Mouse (Mus musculus) frontal cortex, adult 2 months (tissue): ENCODE data around the gene C530008M17Rik. TPM values are rescaled to one million over a fixed set of nuclear protein-coding genes. Genes with fewer than 3 reads are reported as not detected.

Experiments used
- DNase-seq, 2 experiments: peaks; one replicate each; pipeline ENCODE4 v3.0.0; 2022; ENCODE audit warnings: low spot score in 1 of 2; ENCODE audit errors: extremely low spot score in 1 of 2
- polyA plus RNA-seq: library from polyadenylated mRNA; depleted of rRNA; stranded (reverse); fragments of >200 nt; gene quantifications from 2 replicates; pipeline ENCODE4 v1.2.3, GENCODE M21; 2012

The C530008M17Rik gene
- polyA plus RNA-seq, 1 experiment = 38.0 TPM

GRCm38 (mm10) chr5:76818807-76819206 is 162.5 kb downstream of the C530008M17Rik start:
- no peak for DNase-seq

DNA sequence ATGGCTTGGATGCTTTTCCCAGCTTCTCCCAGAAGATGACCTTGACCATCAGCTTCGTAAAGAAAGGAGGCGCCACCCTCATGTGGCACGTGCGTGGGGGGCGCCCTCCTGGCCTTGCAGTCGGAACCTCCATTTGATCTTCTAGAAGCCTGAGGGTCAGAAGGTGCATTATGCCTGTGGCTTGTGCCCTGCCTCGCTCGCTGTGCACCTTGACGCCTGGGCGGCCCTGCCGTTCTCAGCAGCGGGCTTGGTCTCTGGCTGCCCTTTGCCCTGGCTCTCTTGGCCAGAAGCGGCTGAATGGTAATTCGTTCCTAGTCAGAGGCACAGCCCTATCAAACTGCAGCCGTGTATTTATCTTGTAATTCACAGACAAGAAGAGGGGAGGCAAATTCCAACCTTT is 165.8 kb downstream of the C530008M17Rik start:
- no peak for DNase-seq

DNA sequence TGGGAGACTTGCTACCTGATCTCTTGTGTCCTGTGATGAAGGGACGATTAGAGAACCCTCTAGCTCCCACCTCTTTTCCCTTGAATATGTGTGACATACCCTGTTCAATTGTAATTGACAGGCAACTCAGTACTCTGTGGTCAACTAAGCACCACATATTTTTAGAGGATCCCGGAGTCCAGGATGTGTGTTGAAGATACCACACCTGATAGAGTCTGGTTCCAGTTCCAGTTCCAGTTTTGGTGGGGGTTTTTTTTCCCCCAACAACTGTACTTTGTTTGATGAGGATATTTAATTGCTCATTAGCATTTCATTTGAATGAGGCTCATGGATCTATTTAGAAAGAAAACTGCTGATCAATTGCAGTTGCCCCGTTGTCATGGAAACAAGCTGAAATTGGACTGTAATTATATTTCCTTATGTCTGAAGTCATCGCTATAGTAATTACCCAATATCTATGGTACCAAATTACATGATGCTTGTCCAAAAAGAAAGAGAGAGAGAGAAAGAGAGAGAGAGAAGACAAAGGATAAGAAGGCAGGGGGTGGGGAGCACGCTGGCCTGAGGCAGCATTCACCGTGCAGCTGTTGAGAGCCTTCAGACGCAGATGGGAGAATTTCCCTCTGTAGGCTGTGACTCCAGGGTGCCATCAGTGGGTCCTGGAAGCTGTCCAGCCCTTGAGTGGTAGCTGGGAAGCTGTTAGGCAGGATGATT is 172.4 kb downstream of the C530008M17Rik start:
- DNase-seq = peak in 1 of 2 experiments; percentile 39

- DNase-seq = no peak
Observed at GRCm38 (mm10) chr5:76832529-76833210, 176.4 kb downstream of the C530008M17Rik start.

- DNase-seq = peak in 1 of 2 experiments; percentile 59
Observed at GRCm38 (mm10) chr5:76837018-76837417, 180.7 kb downstream of the C530008M17Rik start.

GRCm38 (mm10) chr5:76839786-76840185 is 183.5 kb downstream of the C530008M17Rik start:
- no peak for DNase-seq

- no peak for DNase-seq
Observed at GRCm38 (mm10) chr5:76841859-76842258, 185.5 kb downstream of the C530008M17Rik start.

DNA sequence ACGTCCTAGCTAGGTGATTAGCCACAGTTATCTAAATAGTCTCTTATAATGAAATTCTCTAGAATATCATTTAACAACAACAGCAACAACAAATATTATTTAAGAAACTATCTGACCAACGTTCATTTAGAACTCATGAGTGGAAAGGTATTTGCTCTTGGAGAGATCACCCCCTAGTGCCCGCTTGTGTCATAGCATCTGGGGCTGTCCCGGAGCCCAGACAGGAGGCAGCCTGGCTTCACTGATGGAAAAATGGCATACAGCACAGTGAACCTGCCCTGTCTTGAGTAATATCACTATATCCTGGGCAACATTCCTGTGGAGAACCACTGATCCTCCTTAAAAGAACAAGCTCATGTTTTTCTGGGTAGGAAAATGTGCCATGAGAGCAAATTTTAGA is 187.1 kb downstream of the C530008M17Rik start:
- DNase-seq = peak in 1 of 2 experiments; percentile 86

- DNase-seq = no peak
Observed at GRCm38 (mm10) chr5:76843851-76844419, 187.6 kb downstream of the C530008M17Rik start.

GRCm38 (mm10) chr5:76844618-76845186 is 188.4 kb downstream of the C530008M17Rik start:
- DNase-seq = peak in 1 of 2 experiments; percentile 25

GRCm38 (mm10) chr5:76847106-76847505 is 190.8 kb downstream of the C530008M17Rik start:
- no peak for DNase-seq

DNA sequence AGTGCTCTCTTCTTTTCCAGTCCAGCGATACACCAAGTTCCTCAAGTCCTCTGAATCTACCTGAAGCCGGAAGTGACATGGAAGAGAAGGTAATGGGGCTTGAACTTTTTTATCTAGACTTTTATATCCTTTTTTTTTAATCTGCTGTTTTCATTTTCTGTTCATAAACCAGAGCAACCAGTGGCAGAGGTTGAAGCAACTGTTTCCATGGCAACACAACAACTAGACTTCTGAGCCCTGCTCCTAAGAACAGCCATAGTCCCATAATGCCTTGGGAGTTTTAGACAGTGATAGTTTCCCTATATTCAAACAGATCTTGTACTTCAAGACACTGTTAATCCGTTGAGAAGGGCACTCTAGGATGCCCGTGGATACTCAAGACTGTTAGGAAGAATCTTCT is 195.0 kb downstream of the C530008M17Rik start:
- DNase-seq = no peak

GRCm38 (mm10) chr5:76853549-76853948 is 197.2 kb downstream of the C530008M17Rik start:
- DNase-seq = peak; percentile 45 to 87

- peak in 1 of 2 experiments; percentile 38 for DNase-seq
Observed at GRCm38 (mm10) chr5:76855829-76856600, 199.7 kb downstream of the C530008M17Rik start.

- DNase-seq = no peak
Observed at GRCm38 (mm10) chr5:76857103-76858015, 201.0 kb downstream of the C530008M17Rik start.

- peak in 1 of 2 experiments; percentile 10 for DNase-seq
Observed at GRCm38 (mm10) chr5:76858444-76858843, 202.1 kb downstream of the C530008M17Rik start.

DNA sequence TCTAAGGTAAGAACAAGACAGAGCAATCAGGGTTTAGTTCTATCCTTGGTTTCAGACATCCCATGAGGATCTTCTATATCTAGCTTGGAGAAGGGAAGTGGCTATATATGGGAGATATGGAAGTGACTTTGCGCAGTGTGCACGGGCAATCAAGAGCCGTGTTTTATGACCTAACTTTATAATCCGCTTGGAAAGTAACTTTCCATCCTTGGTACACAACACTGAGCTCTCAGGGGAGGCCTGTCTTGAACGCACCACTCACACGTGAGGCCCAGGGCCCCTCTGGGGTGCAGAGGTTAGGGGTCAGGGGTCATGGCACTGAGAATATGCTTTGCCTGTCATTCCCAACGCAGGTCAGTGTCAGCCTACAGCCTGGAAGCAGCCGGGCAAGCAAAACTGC is 210.5 kb downstream of the C530008M17Rik start:
- no peak for DNase-seq

DNA sequence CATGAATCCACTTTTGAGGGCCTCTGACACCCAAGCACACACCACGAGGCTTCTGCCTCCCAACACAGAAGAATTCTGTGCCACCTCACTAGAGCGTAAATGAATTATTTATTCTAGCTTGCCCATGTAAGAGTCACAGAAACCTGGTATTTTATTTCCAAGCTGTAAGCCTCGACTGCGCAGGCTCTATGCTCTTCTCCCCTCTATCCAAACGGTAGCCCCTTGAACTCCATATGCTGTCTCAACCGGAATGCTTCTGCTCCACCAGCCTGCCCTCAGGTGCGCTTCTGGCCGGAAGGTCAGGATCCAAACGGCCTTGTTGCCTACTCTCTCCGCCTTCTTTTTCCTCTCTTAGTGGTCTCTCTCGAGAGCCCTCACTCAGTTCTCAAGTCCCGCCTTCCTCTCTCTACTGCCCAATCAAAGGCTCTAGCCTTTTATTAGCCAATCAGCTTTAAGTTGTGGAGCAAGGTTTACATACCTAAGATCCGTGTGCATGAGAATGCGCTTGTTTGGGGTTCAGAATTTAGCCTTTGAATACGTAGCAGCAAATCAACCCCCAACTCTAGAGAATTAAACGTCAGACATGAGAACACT is 212.5 kb downstream of the C530008M17Rik start:
- no peak for DNase-seq

DNA sequence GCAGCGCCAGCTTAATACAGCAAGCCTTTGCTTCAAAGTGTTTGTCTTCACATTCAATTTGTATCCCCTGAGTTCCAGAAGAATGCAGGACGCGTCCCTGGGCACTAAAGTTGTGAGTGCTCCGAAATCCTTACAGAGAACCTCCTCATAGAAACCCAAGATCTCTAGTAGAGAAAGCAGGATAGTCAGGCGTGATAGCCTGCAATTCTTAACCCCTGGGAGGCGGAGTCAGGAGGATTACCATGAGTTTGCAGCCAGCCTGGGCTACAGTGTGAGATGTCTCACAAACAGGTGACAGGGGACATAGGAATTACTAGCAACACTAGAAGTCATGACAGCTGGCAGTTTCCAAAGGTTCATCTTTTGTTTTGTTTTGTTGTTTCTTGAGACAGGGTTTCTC is 213.2 kb downstream of the C530008M17Rik start:
- no peak for DNase-seq
